Mouse (Mus musculus) cortical plate, adult 2 months (tissue): ENCODE results near the gene Oxsm.

Source experiments
- CTCF ChIP-seq: fragments of 200-500 bp; IDR thresholded peaks from 2 replicates; pipeline ENCODE4 v1.5.1; 2011; ENCODE audit warnings: mild to moderate bottlenecking, control low read depth, low read length; ENCODE audit not compliant: insufficient read depth; ENCODE audit errors: extremely low read depth
- POLR2A ChIP-seq: fragments of 200-500 bp; IDR thresholded peaks from 2 replicates; pipeline ENCODE4 v1.6.1; 2011; ENCODE audit warnings: mild to moderate bottlenecking, low read length, control low read depth; ENCODE audit not compliant: insufficient read depth; ENCODE audit errors: extremely low read depth

DNA sequence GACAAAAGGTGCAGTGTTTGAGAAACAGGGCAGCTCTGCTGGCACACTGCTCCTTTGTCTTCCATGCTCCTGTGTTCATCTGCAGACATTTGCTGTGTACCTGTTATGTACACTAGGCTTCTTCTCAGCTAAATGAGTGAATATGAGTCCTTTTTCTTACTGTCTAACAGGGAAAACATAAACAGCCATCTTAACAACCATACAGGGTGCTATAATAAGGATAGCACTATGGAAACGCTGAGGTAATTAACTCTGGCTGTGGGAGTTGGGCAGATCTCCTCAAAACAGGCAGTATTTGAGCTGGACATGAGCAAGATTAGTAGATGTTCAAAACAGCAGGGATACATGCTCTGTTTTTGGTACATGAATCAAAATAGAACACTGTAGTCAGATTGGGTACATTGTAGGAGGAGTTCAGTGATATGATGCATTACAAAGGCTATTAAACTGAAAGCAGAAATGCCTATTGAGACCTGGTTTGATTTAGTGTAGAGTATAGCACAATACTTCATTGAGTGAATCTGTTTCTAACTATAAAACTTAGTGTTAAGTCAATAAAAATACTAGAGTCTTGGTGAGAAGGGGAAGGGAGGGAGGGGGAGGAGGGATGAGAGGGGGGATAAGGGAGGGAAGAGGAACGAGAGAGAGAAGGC is 47.3 kb upstream of the Oxsm start:
- TF ChIP-seq CTCF = no peak
- no peak for TF ChIP-seq POLR2A
